ENCODE assay signal across 8 mouse cellular contexts in genomic region chr17:6492501-6492900, GRCm38 (mm10).
A peak's percentile ranks its signal among the peaks of the same experiment; 100 is the strongest.
DNase-seq lines count a peak whose midpoint lies in the region; ATAC-seq and TF ChIP-seq lines count a peak whose summit lies in the region.
"Not testable (repeated sequence)": the region's sequence is repeated elsewhere in the genome, so short reads cannot be mapped to it uniquely, and the experiment has no call there.

No protein-coding gene starts in this region.

- intact Hi-C loops in heart, postnatal 14 days (cut with DNase I), result not testable (repeated sequence)

- peak; percentile 62 for DNase-seq in ES-CJ7 (ENCODE audit: low read depth, low spot score)
- peak; percentile 73 to 78 for DNase-seq in cerebellum, postnatal 10 days
- peak; percentile 36 to 37 for DNase-seq in heart, postnatal 14 days
- DNase-seq in kidney, postnatal 10 days, result peak; percentile 49
- DNase-seq in liver, postnatal 0 days, result peak; percentile 20
- peak; percentile 53 for DNase-seq in neural tube, embryonic 11.5 days (ENCODE audit: low spot score)
- peak; percentile 70 for DNase-seq in testis, postnatal 10 days (ENCODE audit: low spot score)

- H3K4me1 ChIP-seq in forebrain, embryonic 13.5 days; liver, postnatal 0 days (ENCODE audit: insufficient read depth); neural tube, embryonic 11.5 days (ENCODE audit: control insufficient read depth, insufficient read depth, low read length): not testable (repeated sequence)

- peaks cover 11% of the 10 kb centered on the region for H3K27me3 ChIP-seq in forebrain, embryonic 13.5 days
- not testable (repeated sequence) for H3K27me3 ChIP-seq in liver, postnatal 0 days (ENCODE audit: insufficient read depth, low read length); neural tube, embryonic 11.5 days (ENCODE audit: control insufficient read depth, insufficient read depth, low read length)

- TF ChIP-seq CTCF in liver, postnatal 0 days (IDR thresholded peaks at IDR 0.05; ENCODE audit: low read depth), result not testable (repeated sequence)

- peak overlapping the region; percentile 35 for H3K4me3 ChIP-seq in forebrain, embryonic 13.5 days
- H3K4me3 ChIP-seq in liver, postnatal 0 days (ENCODE audit: low read depth, low read length), result not testable (repeated sequence)
- H3K4me3 ChIP-seq in neural tube, embryonic 11.5 days (ENCODE audit: low read depth, low read length), result peak overlapping the region; percentile 23

- peak overlapping the region; percentile 62 for H3K4me2 ChIP-seq in forebrain, embryonic 13.5 days
- 0 out of 2 replicates have a peak overlapping the region, but pooled peaks have one; percentile 35 for H3K4me2 ChIP-seq in liver, postnatal 0 days (ENCODE audit: low read depth, low read length)
- H3K4me2 ChIP-seq in neural tube, embryonic 11.5 days (ENCODE audit: low read depth), result peak overlapping the region; percentile 40

- WGBS in forebrain, embryonic 13.5 days, result 31% methylated on average over 19 of the region's 19 CpGs
- WGBS in liver, postnatal 0 days (ENCODE audit: insufficient replicate concordance), result 27% methylated on average over 19 of the region's 19 CpGs
- WGBS in neural tube, embryonic 11.5 days, result 28% methylated on average over 19 of the region's 19 CpGs

- peak; percentile 56 for ATAC-seq in forebrain, embryonic 13.5 days
- ATAC-seq in liver, postnatal 0 days, result not testable (repeated sequence)
- ATAC-seq in neural tube, embryonic 11.5 days (ENCODE audit: insufficient read depth, low FRiP score, low TSS enrichment), result peak; percentile 54; the same call in 1 of the 2 replicates

- peak overlapping the region; percentile 60 for H3K9ac ChIP-seq in forebrain, embryonic 13.5 days
- not testable (repeated sequence) for H3K9ac ChIP-seq in liver, postnatal 0 days (replicated peaks)
- peak overlapping the region; percentile 38; the same call in 1 of the 2 replicates for H3K9ac ChIP-seq in neural tube, embryonic 11.5 days (ENCODE audit: low read length)

- TF ChIP-seq EP300 in liver, postnatal 0 days (IDR thresholded peaks at IDR 0.05; ENCODE audit: low read depth), result not testable (repeated sequence)

- H3K9me3 ChIP-seq in forebrain, embryonic 13.5 days (replicated peaks); liver, postnatal 0 days (ENCODE audit: low read length); neural tube, embryonic 11.5 days (ENCODE audit: control insufficient read depth, low read length): not testable (repeated sequence)

- not testable (repeated sequence) for H3K36me3 ChIP-seq in forebrain, embryonic 13.5 days (ENCODE audit: poor library complexity, severe bottlenecking); liver, postnatal 0 days (replicated peaks; ENCODE audit: insufficient read depth, low read length); neural tube, embryonic 11.5 days (ENCODE audit: control insufficient read depth, insufficient read depth, low read length)

- not testable (repeated sequence) for H3K27ac ChIP-seq in forebrain, embryonic 13.5 days; liver, postnatal 0 days (ENCODE audit: low read depth); neural tube, embryonic 11.5 days (ENCODE audit: low read depth, low read length)

Comparison
In these comparisons a context has a peak if more than half of its experiments do, and no peak if none do; other contexts are left out.
1. DNase-seq: peak in every context shown above with its lines; median percentile 76 in cerebellum, postnatal 10 days; 70 in testis, postnatal 10 days; 62 in ES-CJ7; 53 in neural tube, embryonic 11.5 days; 49 in kidney, postnatal 10 days; 36 in heart, postnatal 14 days; 20 in liver, postnatal 0 days.